Comparison of ENCODE assay signal across 19 mouse cellular contexts in genomic region chr5:139590682-139591360, GRCm38 (mm10). TPM values are rescaled to one million over a fixed set of nuclear protein-coding genes. Genes with fewer than 3 reads are reported as not detected.
DNase-seq lines count a peak whose midpoint lies in the region; ATAC-seq and TF ChIP-seq lines count a peak whose summit lies in the region.
"Not testable (repeated sequence)": the region's sequence is repeated elsewhere in the genome, so short reads cannot be mapped to it uniquely, and the experiment has no call there.
"Had no signal": no experiment of that assay in that cellular context is flagged by ENCODE, and none has a peak within 500 bp of the region (broad histone marks: within the 10 kb centered on the region; RNA-seq: fewer than 3 reads in every experiment).

No protein-coding gene starts in this region.

- not testable (repeated sequence) for TF ChIP-seq CTCF in lung, embryonic 14.5 days (IDR thresholded peaks at IDR 0.05; ENCODE audit: low read depth)

- not testable (repeated sequence) for H3K9ac ChIP-seq in lung, embryonic 14.5 days; stomach, embryonic 14.5 days (replicated peaks; ENCODE audit: low read depth, low read length)

- H3K4me3 ChIP-seq in lung, embryonic 14.5 days (ENCODE audit: low read depth, low read length); stomach, embryonic 14.5 days (ENCODE audit: low read depth, low read length): not testable (repeated sequence)

- H3K27me3 ChIP-seq in lung, embryonic 14.5 days (ENCODE audit: insufficient read depth, low read length): peaks cover 28% of the 10 kb centered on the region
- peaks cover 13% of the 10 kb centered on the region for H3K27me3 ChIP-seq in stomach, embryonic 14.5 days (ENCODE audit: control insufficient read depth, insufficient read depth, low read length)

- H3K27ac ChIP-seq in lung, embryonic 14.5 days (ENCODE audit: low read depth): not testable (repeated sequence)
- H3K27ac ChIP-seq in stomach, embryonic 14.5 days (ENCODE audit: low read length): 0 out of 2 replicates have a peak overlapping the region, but pooled peaks have one; percentile 21

- ATAC-seq in erythroblast, adult 5-6 weeks (replicated peaks; ENCODE audit: low FRiP score, poor library complexity, severe bottlenecking): 0 out of 2 replicates have a peak, but pooled peaks have one; percentile 34
- peak; percentile 41; the same call in 1 of the 2 replicates for ATAC-seq in lung, embryonic 14.5 days (ENCODE audit: insufficient read depth)
- ATAC-seq in stomach, embryonic 14.5 days (ENCODE audit: insufficient number of reproducible peaks, insufficient read depth, low FRiP score, low read depth): peak; percentile 48; the same call in 1 of the 2 replicates

- H3K4me2 ChIP-seq in lung, embryonic 14.5 days; stomach, embryonic 14.5 days (replicated peaks; ENCODE audit: low read depth, low read length): not testable (repeated sequence)

- peak; percentile 28 for DNase-seq in A20 (ENCODE audit: low read depth, low spot score)
- peak; percentile 42 for DNase-seq in R1 (ENCODE audit: low read depth, low spot score)
- peak; percentile 10 for DNase-seq in induced T-regulatory cell, adult 2 months (ENCODE audit: low read depth)
- DNase-seq in kidney, postnatal 4 days: peak; percentile 64 to 71
- not testable (repeated sequence) for DNase-seq in lung, embryonic 14.5 days

- not testable (repeated sequence) for H3K9me3 ChIP-seq in lung, embryonic 14.5 days (ENCODE audit: low read depth, low read length); stomach, embryonic 14.5 days (ENCODE audit: control insufficient read depth, low read depth, low read length)

- H3K4me1 ChIP-seq in lung, embryonic 14.5 days (ENCODE audit: insufficient read depth); stomach, embryonic 14.5 days (ENCODE audit: control insufficient read depth, insufficient read depth, low read length): not testable (repeated sequence)

- not testable (repeated sequence) for H3K36me3 ChIP-seq in lung, embryonic 14.5 days (ENCODE audit: insufficient read depth); stomach, embryonic 14.5 days (ENCODE audit: control insufficient read depth, insufficient read depth, low read length)

- 39% methylated on average over 6 of the region's 6 CpGs for WGBS in lung, embryonic 14.5 days
- 28% methylated on average over 6 of the region's 6 CpGs for WGBS in stomach, embryonic 14.5 days

RNA-seq across cellular contexts. Expression of gene Uncx, which starts 47.5 kb away (rescaled TPM):
- not detected in 2 replicates for total RNA-seq in erythroblast, adult 5-6 weeks (2015; ENCODE audit: low replicate concordance)
- not detected in 2 replicates for total RNA-seq in erythroblast, adult 5-6 weeks (2017; ENCODE audit: low replicate concordance)
- not detected in 2 replicates for polyA plus RNA-seq in lung, embryonic 14.5 days (2014; fragmentation: Nextera tagmentation; extraction: Ambion mirVana)
- polyA plus RNA-seq in stomach, embryonic 14.5 days (2014; fragmentation: Nextera tagmentation; extraction: Ambion mirVana): not detected in 2 replicates
- total RNA-seq: adrenal gland, postnatal 10 days; common myeloid progenitor, adult 5-6 weeks; gastrocnemius, adult 2 months; gastrocnemius, postnatal 36 days; heart, adult 2 months; heart, postnatal 25 days; layer of hippocampus, adult 2 months had no signal
- polyA plus RNA-seq: erythroblast, embryonic 14.5 days; heart, adult 2 months; heart, embryonic 13.5 days; liver, embryonic 13.5 days; lung, adult 2 months; spleen, adult 2 months had no signal
